Mouse (Mus musculus): Measurements from ENCODE around the gene Chchd3.
A peak's percentile ranks its signal among the peaks of the same experiment; 100 is the strongest.

Gene Chchd3

GRCm38 (mm10) chr6:33001271-33001670 is 58.8 kb downstream of the Chchd3 start:
- no peak for DNase-seq

GRCm38 (mm10) chr6:32996597-32996996 is 63.5 kb downstream of the Chchd3 start:
- no peak for DNase-seq

- DNase-seq: no peak
Observed at GRCm38 (mm10) chr6:32993847-32994246, 66.2 kb downstream of the Chchd3 start.

DNA sequence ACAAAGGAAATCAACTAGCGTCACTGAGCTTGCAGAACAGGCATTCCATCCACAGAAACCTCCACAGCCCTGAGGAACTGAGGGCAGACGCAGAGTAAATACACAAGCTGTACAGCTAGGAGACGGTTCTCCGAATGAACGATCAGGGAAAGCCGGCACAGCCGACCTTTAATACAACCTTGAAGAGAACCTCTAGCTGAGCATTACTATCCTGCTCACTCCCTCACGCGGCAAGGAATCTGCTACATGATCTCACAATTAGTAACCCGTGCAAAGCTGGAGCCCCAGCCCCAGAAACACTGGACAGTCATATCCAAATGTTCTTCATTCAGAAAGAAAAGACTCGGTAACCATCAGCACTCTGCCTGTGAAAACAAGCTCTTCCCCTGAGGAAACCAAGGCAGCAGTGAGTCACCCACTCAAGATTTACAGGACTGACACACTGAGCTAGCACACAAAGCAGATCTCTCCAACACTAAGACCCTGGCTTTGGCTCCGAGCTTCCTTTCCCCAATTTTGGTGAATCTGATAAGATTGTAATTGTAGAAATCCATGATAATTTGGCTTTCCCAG is 69.9 kb downstream of the Chchd3 start:
- DNase-seq: no peak

- DNase-seq: no peak
Observed at GRCm38 (mm10) chr6:32988561-32988960, 71.5 kb downstream of the Chchd3 start.

GRCm38 (mm10) chr6:32983876-32984275 is 76.2 kb downstream of the Chchd3 start:
- DNase-seq: no peak

GRCm38 (mm10) chr6:32981253-32981652 is 78.8 kb downstream of the Chchd3 start:
- no peak for DNase-seq

- no peak for DNase-seq
Observed at GRCm38 (mm10) chr6:32978811-32979210, 81.2 kb downstream of the Chchd3 start.

- DNase-seq: no peak
Observed at GRCm38 (mm10) chr6:32971926-32972325, 88.1 kb downstream of the Chchd3 start.

- DNase-seq: no peak
Observed at GRCm38 (mm10) chr6:32968971-32969370, 91.1 kb downstream of the Chchd3 start.

- DNase-seq: no peak
Observed at GRCm38 (mm10) chr6:32962048-32962447, 98.0 kb downstream of the Chchd3 start.

GRCm38 (mm10) chr6:32961477-32961876 is 98.6 kb downstream of the Chchd3 start:
- DNase-seq: no peak

DNA sequence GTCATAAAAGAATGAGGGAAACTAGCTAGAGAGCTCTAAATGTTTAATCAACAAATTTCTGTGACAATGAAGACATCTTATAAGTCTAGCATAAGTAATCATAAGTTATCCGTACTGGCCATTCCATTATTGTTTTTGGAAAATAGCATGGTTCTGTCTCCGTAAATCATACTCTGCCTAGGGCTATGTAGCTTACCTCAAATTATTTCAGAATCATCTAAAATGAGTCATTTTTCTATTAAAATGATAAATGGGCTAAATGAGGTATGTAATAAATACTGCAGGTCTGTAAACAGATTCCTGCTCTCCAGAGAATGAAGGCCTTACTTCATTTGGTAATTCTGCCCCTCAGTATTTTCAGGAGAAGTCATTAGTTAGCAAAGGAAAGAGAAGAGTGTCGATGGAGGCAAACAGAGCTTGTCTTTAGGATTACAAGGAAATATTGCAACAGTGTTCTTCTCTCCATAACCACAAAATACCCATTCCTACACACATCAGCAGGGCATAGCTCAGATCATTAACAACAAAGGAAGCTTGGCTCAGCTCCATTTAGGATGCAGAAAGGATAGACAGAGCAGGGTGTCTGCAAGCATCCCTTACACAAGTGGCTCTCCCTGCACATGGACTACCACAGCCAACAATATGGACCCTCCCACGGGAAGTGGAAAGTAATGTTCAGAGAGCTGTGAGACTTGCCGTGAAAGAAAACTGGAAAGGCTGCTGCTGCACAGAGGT is 100.1 kb downstream of the Chchd3 start:
- no peak for DNase-seq

DNA sequence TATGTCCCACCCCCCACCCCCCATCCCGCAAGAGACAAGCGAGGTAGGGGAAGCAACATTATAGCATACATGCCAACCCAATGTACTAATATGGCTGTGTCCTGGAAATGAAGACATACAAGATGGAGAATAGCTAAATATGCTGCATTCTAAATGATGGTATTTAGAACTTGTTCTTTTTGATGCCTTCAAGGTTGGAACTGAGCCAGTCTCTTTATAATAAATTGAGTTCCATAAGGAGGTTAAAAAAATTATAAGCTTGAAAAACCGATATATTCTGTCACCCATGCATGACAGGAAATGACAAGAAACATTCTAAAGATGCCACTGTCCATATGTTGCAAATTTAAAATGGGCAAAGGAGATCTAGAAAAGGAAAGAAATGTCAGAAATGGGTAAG is 104.6 kb downstream of the Chchd3 start:
- no peak for DNase-seq

DNA sequence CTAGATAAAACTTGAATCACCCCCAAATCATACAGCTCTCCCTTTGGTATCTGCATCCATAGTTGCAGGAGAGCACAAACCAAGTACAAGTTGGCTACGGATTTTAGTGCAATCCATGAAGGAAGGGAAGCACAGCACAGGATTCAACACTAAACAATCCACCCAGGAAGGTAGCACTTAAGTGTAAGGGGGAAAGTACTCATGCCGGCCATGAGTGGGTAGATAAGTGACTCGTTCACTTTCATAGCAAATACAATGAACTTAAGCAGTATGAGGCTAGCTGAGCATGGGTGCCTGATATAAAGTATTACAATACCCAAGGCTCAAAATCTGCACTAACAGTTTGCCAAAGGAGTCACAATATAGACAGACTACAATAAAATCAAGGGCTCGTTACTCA is 109.1 kb downstream of the Chchd3 start:
- no peak for DNase-seq

GRCm38 (mm10) chr6:32949702-32950101 is 110.4 kb downstream of the Chchd3 start:
- no peak for DNase-seq

GRCm38 (mm10) chr6:32947225-32947624 is 112.8 kb downstream of the Chchd3 start:
- no peak for DNase-seq

DNA sequence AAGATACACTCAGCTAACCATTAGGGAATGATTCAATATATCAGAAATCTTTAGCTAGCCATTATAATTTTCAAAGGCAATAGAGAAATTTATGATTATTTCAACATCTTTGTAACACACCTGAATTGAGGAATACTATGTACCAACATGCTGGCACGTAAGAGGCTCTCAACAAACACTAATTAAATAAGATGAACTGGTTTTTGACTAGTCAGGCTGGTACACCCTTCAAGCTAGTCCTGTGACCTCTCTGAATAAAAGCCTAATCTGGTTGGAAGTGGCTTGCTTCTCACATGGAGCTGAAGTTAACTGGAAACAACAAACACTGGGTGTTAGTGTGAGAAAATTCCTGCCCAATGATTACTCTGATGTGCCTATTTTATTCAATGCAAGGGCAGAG is 115.1 kb downstream of the Chchd3 start:
- no peak for DNase-seq

DNA sequence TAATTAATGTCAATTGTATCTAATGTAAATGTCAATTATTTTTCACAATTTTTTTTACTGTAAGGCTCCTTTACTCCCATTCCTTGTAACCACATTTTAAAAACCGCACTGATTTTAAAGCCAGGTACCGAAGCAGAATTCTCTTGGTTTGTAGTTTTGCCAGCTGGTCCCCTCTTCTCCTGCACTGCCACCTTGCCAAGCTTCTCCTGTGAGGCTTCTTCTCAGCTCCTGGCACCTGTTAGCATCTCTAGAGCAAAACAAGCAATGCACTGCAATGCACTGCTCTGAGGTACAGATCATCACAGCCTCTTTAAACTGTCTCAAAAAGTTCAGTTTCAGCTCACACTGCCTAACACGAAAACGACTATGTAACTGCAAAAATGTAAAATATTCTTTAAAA is 116.4 kb downstream of the Chchd3 start:
- peak; percentile 20 to 50 for DNase-seq

GRCm38 (mm10) chr6:32940299-32940698 is 119.8 kb downstream of the Chchd3 start:
- DNase-seq: no peak

DNA sequence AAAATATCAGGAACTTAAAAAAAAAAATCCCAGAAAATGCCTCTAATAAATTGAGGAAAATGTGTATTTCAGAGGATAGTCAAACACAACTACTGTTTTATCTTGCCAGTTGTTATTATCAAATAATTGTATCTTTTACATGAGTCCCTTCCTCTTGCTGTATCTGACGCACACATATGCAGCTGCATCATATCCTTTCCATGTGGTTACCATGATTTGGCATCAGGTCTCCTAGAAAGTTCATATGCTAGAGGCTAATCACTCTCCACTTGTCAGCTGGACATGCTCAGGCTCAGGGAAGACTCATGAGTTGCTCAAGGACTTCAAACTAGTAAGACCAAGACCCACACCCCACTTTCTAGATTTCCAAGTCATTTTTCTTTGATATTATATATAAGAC is 122.4 kb downstream of the Chchd3 start:
- DNase-seq: no peak

- no peak for DNase-seq
Observed at GRCm38 (mm10) chr6:32936794-32937193, 123.3 kb downstream of the Chchd3 start.

- no peak for DNase-seq
Observed at GRCm38 (mm10) chr6:32936365-32936764, 123.7 kb downstream of the Chchd3 start.

- DNase-seq: no peak
Observed at GRCm38 (mm10) chr6:32935576-32935975, 124.5 kb downstream of the Chchd3 start.

Measured in cerebellum, postnatal 14 days (tissue).